Mouse (Mus musculus) lung, postnatal 36 days (tissue): ENCODE measurements around the gene Snx21.

Source experiments
- DNase-seq: peaks from one replicate; pipeline ENCODE4 v3.0.0; 2022; ENCODE audit warnings: mixed read lengths

Gene Snx21

GRCm38 (mm10) chr2:164798554-164798953, 12.9 kb downstream of the Snx21 start:
- peak; percentile 44 for DNase-seq

- DNase-seq = no peak
Observed at GRCm38 (mm10) chr2:164800252-164801004, 14.8 kb downstream of the Snx21 start.

- no peak for DNase-seq
Observed at GRCm38 (mm10) chr2:164803201-164803920, 17.7 kb downstream of the Snx21 start.

- DNase-seq = no peak
Observed at GRCm38 (mm10) chr2:164803921-164804313, 18.3 kb downstream of the Snx21 start.

GRCm38 (mm10) chr2:164804533-164805331, 19.1 kb downstream of the Snx21 start, which contains the start of the genes Acot8 and Zswim3:
Gene Acot8, minus strand, starts transcription at chr2:164804882.
Gene Zswim3, plus strand, starts transcription at chr2:164805098.
- peak; percentile 100 for DNase-seq

- DNase-seq = no peak
Observed at GRCm38 (mm10) chr2:164805332-164805718, 19.7 kb downstream of the Snx21 start.

- no peak for DNase-seq
Observed at GRCm38 (mm10) chr2:164806614-164807013, 21.0 kb downstream of the Snx21 start.

- no peak for DNase-seq
Observed at GRCm38 (mm10) chr2:164813557-164813956, 27.9 kb downstream of the Snx21 start.

GRCm38 (mm10) chr2:164815348-164815747, 29.7 kb downstream of the Snx21 start:
- no peak for DNase-seq

GRCm38 (mm10) chr2:164815821-164816220, 30.2 kb downstream of the Snx21 start:
- DNase-seq = no peak

GRCm38 (mm10) chr2:164817206-164817605, 31.6 kb downstream of the Snx21 start:
- DNase-seq = no peak

- DNase-seq = peak; percentile 37
Observed at GRCm38 (mm10) chr2:164817703-164818102, 32.1 kb downstream of the Snx21 start.

GRCm38 (mm10) chr2:164821060-164821459, 35.4 kb downstream of the Snx21 start:
- no peak for DNase-seq

GRCm38 (mm10) chr2:164822636-164823165, 37.1 kb downstream of the Snx21 start, which contains the start of gene Zswim1:
Gene Zswim1, plus strand, starts transcription at chr2:164822686.
- peak; percentile 100 for DNase-seq

- peak; percentile 38 for DNase-seq
Observed at GRCm38 (mm10) chr2:164823181-164823585, 37.6 kb downstream of the Snx21 start.

- no peak for DNase-seq
Observed at GRCm38 (mm10) chr2:164823969-164824368, 38.3 kb downstream of the Snx21 start.

GRCm38 (mm10) chr2:164825521-164825920, 39.9 kb downstream of the Snx21 start:
- no peak for DNase-seq

- DNase-seq = no peak
Observed at GRCm38 (mm10) chr2:164827146-164827850, 41.7 kb downstream of the Snx21 start.

- DNase-seq = no peak
Observed at GRCm38 (mm10) chr2:164828437-164828836, 42.8 kb downstream of the Snx21 start, which contains the start of gene Spata25. Gene Spata25, minus strand, starts transcription at chr2:164828537.

- DNase-seq = no peak
Observed at GRCm38 (mm10) chr2:164829090-164829489, 43.5 kb downstream of the Snx21 start.

GRCm38 (mm10) chr2:164831029-164831428, 45.4 kb downstream of the Snx21 start:
- no peak for DNase-seq
